Mouse (Mus musculus): ENCODE measurements around the gene Tnfsf10. TPM values are rescaled to one million over a fixed set of nuclear protein-coding genes. Genes with fewer than 3 reads are reported as not detected.
A peak's percentile ranks its signal among the peaks of the same experiment; 100 is the strongest.
"Not testable (repeated sequence)": the region's sequence is repeated elsewhere in the genome, so short reads cannot be mapped to it uniquely, and the experiment has no call there.

The Tnfsf10 gene
- not detected in 2 replicates for polyA plus RNA-seq (2014; fragmentation: Nextera tagmentation; extraction: Ambion mirVana)

DNA sequence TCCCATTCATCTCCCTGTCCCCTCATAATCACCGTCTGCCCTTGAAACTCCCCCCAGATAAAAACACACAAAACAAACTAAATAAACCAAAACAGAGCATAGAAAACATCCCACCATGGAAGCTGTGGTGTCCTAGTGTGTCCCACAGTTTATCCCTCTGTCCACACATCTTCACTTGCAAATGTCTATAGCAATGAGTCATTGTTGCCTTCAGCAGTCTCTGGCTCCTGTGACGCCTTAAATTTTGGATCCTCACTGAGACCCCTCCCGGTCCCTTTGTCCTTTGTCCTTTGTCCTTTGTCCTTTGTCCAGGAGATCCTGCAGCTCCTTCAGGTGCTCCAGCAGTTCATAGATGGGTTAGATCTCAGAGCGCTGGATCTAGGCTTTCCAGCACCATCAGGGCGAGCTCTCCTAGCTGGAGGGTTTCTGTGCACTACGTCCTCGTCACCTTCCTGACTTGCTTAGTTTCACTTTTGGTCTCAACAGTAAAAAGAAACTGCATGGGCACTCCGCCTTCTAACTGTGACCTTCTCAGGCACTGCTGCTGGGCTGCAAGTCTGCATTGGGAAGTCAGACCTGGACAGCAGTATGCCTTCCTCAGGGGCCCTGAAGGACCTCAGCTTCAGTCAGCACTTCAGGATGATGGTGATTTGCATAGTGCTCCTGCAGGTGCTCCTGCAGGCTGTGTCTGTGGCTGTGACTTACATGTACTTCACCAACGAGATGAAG, at the start of gene Tnfsf10:
TSS of gene Tnfsf10 (plus strand) at position 470 of the 729 bp plus-strand sequence.
- H3K4me2 ChIP-seq (ENCODE audit: low read depth, low read length) = no peak within 1 kb of the TSS
- H3K27ac ChIP-seq (replicated peaks; ENCODE audit: low read depth, low read length) = no peak within 1 kb of the TSS
- no peaks in the 10 kb centered on the region for H3K4me1 ChIP-seq (ENCODE audit: control insufficient read depth, insufficient read depth, low read length)
- no peaks in the 10 kb centered on the region for H3K36me3 ChIP-seq (replicated peaks; ENCODE audit: control insufficient read depth, insufficient read depth, low read depth, low read length)
- no peaks in the 10 kb centered on the region for H3K9me3 ChIP-seq (replicated peaks; ENCODE audit: control insufficient read depth, low read length)
- ATAC-seq (replicated peaks; ENCODE audit: insufficient number of reproducible peaks, low FRiP score, low TSS enrichment, low read depth) (no peak), DNase-seq (ENCODE audit: low spot score) (no peak)
- 73% methylated on average over 9 of the region's 9 CpGs for WGBS
- H3K4me3 ChIP-seq (ENCODE audit: low read depth, low read length) = no peak within 1 kb of the TSS
- H3K9ac ChIP-seq (replicated peaks; ENCODE audit: low read length) = no peak within 1 kb of the TSS
- H3K27me3 ChIP-seq (ENCODE audit: control insufficient read depth, insufficient read depth, low read length) = no peaks in the 10 kb centered on the region

DNA sequence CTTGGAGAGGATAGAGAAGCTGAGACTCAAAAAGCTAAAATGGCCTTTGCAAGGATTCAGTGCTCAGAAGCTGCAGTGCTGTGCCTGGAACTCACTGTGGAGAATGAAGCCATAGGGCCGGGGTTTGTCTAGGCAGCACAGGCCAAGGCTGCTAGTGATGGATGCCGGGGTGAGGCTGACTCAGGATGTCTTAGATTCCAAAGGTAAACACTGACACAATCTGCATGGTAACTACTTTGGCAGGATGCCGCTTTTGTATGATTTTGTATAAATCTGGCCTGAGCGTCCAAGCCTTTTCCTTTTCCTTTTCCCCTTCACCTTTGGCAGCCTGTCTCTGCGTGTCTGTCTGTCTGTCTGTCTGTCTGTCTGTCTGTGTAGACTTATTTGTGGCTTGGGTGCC, 49.5 kb upstream of the Tnfsf10 start:
- Histone ChIP-seq H3K4me2 (ENCODE audit: low read depth, low read length) (no peak overlapping the region), H3K4me3 (ENCODE audit: low read depth, low read length) (no peak overlapping the region), H3K9me3 (replicated peaks; ENCODE audit: control insufficient read depth, low read length) (no peaks in the 10 kb centered on the region), H3K9ac (replicated peaks; ENCODE audit: low read length) (no peak overlapping the region), H3K4me1 (ENCODE audit: control insufficient read depth, insufficient read depth, low read length) (no peaks in the 10 kb centered on the region), H3K27me3 (ENCODE audit: control insufficient read depth, insufficient read depth, low read length) (no peaks in the 10 kb centered on the region), H3K36me3 (replicated peaks; ENCODE audit: control insufficient read depth, insufficient read depth, low read depth, low read length) (no peaks in the 10 kb centered on the region), H3K27ac (replicated peaks; ENCODE audit: low read depth, low read length) (no peak overlapping the region)
- DNase-seq (ENCODE audit: low spot score) (no peak), ATAC-seq (replicated peaks; ENCODE audit: insufficient number of reproducible peaks, low FRiP score, low TSS enrichment, low read depth) (no peak)
- 86% methylated on average over 5 of the region's 5 CpGs for WGBS

DNA sequence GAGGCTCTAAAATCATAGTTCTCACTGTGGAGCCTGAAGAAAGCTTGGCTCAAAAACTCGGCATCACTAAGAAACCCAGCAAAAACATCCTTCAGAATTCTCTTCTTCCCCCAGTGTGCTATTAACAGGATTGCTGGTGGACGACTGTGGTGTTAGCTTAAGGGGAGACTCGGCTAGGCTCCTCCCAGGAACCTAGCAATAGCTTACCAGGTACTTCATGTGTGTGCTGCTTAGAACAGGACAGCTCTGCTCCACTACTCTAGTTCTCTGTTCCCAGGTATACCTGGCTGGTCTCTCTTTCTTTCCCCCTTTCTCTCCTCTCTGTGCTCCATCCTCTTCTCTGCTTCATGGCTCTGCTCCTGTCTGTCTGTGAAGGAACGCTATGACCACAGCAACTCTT, 48.9 kb upstream of the Tnfsf10 start:
- Histone ChIP-seq H3K4me3 (ENCODE audit: low read depth, low read length) (no peak overlapping the region), H3K27me3 (ENCODE audit: control insufficient read depth, insufficient read depth, low read length) (no peaks in the 10 kb centered on the region), H3K36me3 (replicated peaks; ENCODE audit: control insufficient read depth, insufficient read depth, low read depth, low read length) (no peaks in the 10 kb centered on the region), H3K4me2 (ENCODE audit: low read depth, low read length) (no peak overlapping the region), H3K9me3 (replicated peaks; ENCODE audit: control insufficient read depth, low read length) (no peaks in the 10 kb centered on the region), H3K27ac (replicated peaks; ENCODE audit: low read depth, low read length) (no peak overlapping the region), H3K9ac (replicated peaks; ENCODE audit: low read length) (no peak overlapping the region), H3K4me1 (ENCODE audit: control insufficient read depth, insufficient read depth, low read length) (no peaks in the 10 kb centered on the region)
- no peak for DNase-seq (ENCODE audit: low spot score)
- ATAC-seq (replicated peaks; ENCODE audit: insufficient number of reproducible peaks, low FRiP score, low TSS enrichment, low read depth) = no peak
- 75% methylated on average over 4 of the region's 4 CpGs for WGBS

DNA sequence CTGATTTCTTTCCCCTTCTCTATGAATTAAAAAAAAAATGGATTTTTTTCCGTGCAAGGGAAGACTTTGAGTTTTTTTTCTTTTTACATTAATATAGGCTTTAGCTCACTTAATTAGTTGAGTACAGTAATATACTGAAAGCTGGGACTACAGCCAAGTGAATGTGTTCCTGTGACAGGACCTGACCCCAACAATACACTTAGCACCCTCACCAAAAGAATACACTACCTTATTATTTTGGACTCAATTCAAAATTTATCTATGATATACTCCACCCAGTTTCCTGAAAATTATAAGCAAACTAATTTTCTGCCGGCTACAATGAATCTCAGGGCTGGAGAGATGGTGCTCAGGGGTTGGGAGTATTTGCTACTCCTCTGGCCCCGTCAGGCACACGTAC, 47.7 kb upstream of the Tnfsf10 start:
- no peak overlapping the region for H3K4me2 ChIP-seq (ENCODE audit: low read depth, low read length)
- H3K4me1 ChIP-seq (ENCODE audit: control insufficient read depth, insufficient read depth, low read length) = no peaks in the 10 kb centered on the region
- no peaks in the 10 kb centered on the region for H3K27me3 ChIP-seq (ENCODE audit: control insufficient read depth, insufficient read depth, low read length)
- no peak overlapping the region for H3K9ac ChIP-seq (replicated peaks; ENCODE audit: low read length)
- H3K27ac ChIP-seq (replicated peaks; ENCODE audit: low read depth, low read length) = no peak overlapping the region
- H3K4me3 ChIP-seq (ENCODE audit: low read depth, low read length) = no peak overlapping the region
- DNase-seq (ENCODE audit: low spot score) (no peak), ATAC-seq (replicated peaks; ENCODE audit: insufficient number of reproducible peaks, low FRiP score, low TSS enrichment, low read depth) (no peak)
- 82% methylated on average over 4 of the region's 4 CpGs for WGBS
- H3K9me3 ChIP-seq (replicated peaks; ENCODE audit: control insufficient read depth, low read length) = no peaks in the 10 kb centered on the region
- H3K36me3 ChIP-seq (replicated peaks; ENCODE audit: control insufficient read depth, insufficient read depth, low read depth, low read length) = no peaks in the 10 kb centered on the region

DNA sequence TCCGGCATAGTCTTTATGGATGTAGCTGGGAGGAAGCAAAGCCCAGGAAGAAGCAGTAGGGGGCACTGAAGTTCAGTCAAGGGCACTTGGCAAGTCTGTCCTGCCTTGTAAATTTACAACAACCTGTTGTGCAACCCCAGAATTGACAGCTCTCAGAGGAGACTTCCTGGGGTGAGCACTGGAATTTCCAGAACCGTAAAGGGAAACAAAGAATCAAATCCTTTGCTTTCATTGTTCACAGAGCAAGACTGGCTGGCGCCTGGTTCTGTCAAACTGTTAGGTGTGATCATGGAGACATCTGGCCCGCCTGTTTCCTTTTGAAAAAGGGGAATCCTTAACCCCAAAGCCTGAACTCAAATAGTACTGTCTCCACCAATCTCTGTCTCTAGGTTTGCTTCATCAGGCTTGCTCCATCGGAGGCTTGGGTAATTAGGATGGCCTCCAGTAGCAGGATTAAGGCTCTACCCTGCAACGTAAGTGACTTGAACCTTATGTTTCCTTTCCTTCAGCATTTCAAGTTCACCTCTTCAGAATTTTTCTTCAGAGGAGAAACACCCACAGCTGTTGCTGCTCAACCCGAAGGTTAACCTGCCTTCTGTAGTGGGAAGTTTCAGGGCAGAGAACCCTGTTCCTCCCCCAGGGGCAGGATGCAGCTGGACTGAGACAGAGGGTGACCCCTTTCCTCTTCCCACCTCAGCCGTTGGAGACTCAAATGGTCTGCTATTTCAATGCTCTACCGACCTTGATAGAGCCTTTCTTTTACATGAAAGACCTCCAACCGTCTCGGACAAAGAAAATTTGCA, 46.5 kb upstream of the Tnfsf10 start:
- WGBS = 34% methylated on average over 11 of the region's 11 CpGs
- H3K9ac ChIP-seq (replicated peaks; ENCODE audit: low read length) = no peak overlapping the region
- H3K9me3 ChIP-seq (replicated peaks; ENCODE audit: control insufficient read depth, low read length) = no peaks in the 10 kb centered on the region
- DNase-seq (ENCODE audit: low spot score) = peak; percentile 10
- H3K36me3 ChIP-seq (replicated peaks; ENCODE audit: control insufficient read depth, insufficient read depth, low read depth, low read length) = no peaks in the 10 kb centered on the region
- ATAC-seq (replicated peaks; ENCODE audit: insufficient number of reproducible peaks, low FRiP score, low TSS enrichment, low read depth) = no peak
- no peak overlapping the region for H3K4me2 ChIP-seq (ENCODE audit: low read depth, low read length)
- H3K27ac ChIP-seq (replicated peaks; ENCODE audit: low read depth, low read length) = no peak overlapping the region
- no peaks in the 10 kb centered on the region for H3K27me3 ChIP-seq (ENCODE audit: control insufficient read depth, insufficient read depth, low read length)
- H3K4me1 ChIP-seq (ENCODE audit: control insufficient read depth, insufficient read depth, low read length) = no peaks in the 10 kb centered on the region
- H3K4me3 ChIP-seq (ENCODE audit: low read depth, low read length) = no peak overlapping the region

DNA sequence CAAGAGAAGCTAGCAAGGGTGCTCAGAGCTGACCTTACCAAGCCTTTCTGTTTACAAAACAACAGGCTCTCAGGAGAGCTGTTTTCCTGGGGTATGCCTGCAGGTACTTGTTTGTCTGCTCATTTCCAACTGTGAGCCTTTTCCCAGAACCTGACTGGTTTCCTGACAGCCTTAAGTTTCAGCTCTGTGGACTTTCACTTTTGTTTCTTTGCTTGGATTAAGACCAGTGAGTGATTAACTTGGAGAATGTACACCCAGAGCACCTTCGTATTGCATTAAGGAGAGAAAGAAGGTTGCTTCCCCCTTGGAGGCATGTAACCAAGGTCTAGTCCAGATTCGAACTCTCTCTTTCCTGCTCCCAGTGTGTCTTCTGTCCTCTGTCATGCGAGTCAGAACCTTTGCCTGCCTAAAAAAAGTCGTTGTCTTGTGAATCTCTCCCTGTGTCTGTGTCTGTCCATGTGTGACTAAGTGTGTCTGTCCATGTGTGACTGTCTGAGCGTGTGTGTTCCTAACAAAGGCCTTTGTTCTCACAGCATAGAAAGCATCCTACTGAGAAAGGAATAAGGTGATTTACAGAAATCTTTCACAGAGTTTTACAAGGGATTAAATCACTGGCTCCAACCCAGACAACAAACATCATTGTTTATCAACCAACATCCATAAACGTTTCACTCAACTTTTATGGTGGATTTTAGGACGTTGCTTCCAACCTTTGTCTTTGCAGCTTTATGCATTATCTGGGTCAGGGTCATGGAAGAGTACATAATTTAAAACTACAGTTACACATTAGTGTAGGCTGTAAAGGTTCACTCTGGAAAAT, 43.7 kb upstream of the Tnfsf10 start:
- 22% methylated on average over 7 of the region's 7 CpGs for WGBS
- Histone ChIP-seq H3K4me3 (ENCODE audit: low read depth, low read length) (no peak overlapping the region), H3K36me3 (replicated peaks; ENCODE audit: control insufficient read depth, insufficient read depth, low read depth, low read length) (no peaks in the 10 kb centered on the region), H3K4me2 (ENCODE audit: low read depth, low read length) (no peak overlapping the region), H3K27ac (replicated peaks; ENCODE audit: low read depth, low read length) (no peak overlapping the region), H3K9ac (replicated peaks; ENCODE audit: low read length) (no peak overlapping the region), H3K9me3 (replicated peaks; ENCODE audit: control insufficient read depth, low read length) (no peaks in the 10 kb centered on the region), H3K4me1 (ENCODE audit: control insufficient read depth, insufficient read depth, low read length) (no peaks in the 10 kb centered on the region), H3K27me3 (ENCODE audit: control insufficient read depth, insufficient read depth, low read length) (no peaks in the 10 kb centered on the region)
- ATAC-seq (replicated peaks; ENCODE audit: insufficient number of reproducible peaks, low FRiP score, low TSS enrichment, low read depth) (no peak), DNase-seq (ENCODE audit: low spot score) (no peak)

DNA sequence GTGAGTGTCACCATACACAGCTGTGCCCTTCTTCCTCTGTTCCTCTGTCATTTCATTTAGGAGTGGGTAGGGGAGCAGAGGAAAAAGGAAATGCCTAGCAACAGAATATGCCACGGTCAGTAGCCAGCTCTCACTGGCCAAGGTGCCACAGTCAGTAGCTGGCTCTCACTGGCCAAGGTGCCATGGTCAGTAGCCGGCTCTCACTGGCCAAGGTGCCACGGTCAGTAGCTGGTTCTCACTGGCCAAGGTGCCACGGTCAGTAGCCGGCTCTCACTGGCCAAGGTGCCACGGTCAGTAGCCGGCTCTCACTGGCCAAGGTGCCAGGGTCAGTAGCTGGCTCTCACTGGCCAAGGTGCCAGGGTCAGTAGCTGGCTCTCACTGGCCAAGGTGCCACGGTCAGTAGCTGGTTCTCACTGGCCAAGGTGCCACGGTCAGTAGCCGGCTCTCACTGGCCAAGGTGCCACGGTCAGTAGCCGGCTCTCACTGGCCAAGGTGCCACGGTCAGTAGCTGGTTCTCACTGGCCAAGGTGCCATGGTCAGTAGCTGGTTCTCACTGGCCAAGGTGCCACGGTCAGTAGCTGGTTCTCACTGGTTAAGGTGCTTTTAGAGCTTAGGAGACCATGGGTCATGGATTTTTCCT, 37.4 kb upstream of the Tnfsf10 start:
- not testable (repeated sequence) for H3K4me2 ChIP-seq (ENCODE audit: low read depth, low read length); H3K9ac ChIP-seq (replicated peaks; ENCODE audit: low read length); H3K27ac ChIP-seq (replicated peaks; ENCODE audit: low read depth, low read length); H3K36me3 ChIP-seq (replicated peaks; ENCODE audit: control insufficient read depth, insufficient read depth, low read depth, low read length); DNase-seq (ENCODE audit: low spot score); ATAC-seq (replicated peaks; ENCODE audit: insufficient number of reproducible peaks, low FRiP score, low TSS enrichment, low read depth); H3K4me3 ChIP-seq (ENCODE audit: low read depth, low read length); H3K4me1 ChIP-seq (ENCODE audit: control insufficient read depth, insufficient read depth, low read length); H3K27me3 ChIP-seq (ENCODE audit: control insufficient read depth, insufficient read depth, low read length); H3K9me3 ChIP-seq (replicated peaks; ENCODE audit: control insufficient read depth, low read length)
- 93% methylated on average over 14 of the region's 14 CpGs for WGBS

Measured in embryonic facial prominence, embryonic 11.5 days (tissue).